ENCODE assay signal across 19 mouse cellular contexts in genomic region chr13:57930720-57931119, GRCm38 (mm10). TPM values are rescaled to one million over a fixed set of nuclear protein-coding genes. Genes with fewer than 3 reads are reported as not detected.
DNase-seq lines count a peak whose midpoint lies in the region; ATAC-seq and TF ChIP-seq lines count a peak whose summit lies in the region.
"Had no signal": no experiment of that assay in that cellular context is flagged by ENCODE, and none has a peak within 500 bp of the region (broad histone marks: within the 10 kb centered on the region; RNA-seq: fewer than 3 reads in every experiment).

No protein-coding gene starts in this region.

- no peak for TF ChIP-seq CTCF in midbrain, postnatal 0 days (IDR thresholded peaks at IDR 0.05)

- H3K9ac ChIP-seq in midbrain, postnatal 0 days (replicated peaks; ENCODE audit: low read length, poor library complexity, severe bottlenecking): no peak overlapping the region
- no peak overlapping the region for H3K9ac ChIP-seq in embryonic facial prominence, embryonic 11.5 days (replicated peaks; ENCODE audit: low read length)
- no peak overlapping the region for H3K9ac ChIP-seq in limb, embryonic 12.5 days (replicated peaks)
- H3K9ac ChIP-seq: limb, embryonic 13.5 days; liver, embryonic 13.5 days; lung, embryonic 14.5 days had no signal

- no peaks in the 10 kb centered on the region for H3K36me3 ChIP-seq in midbrain, embryonic 10.5 days
- no peaks in the 10 kb centered on the region for H3K36me3 ChIP-seq in midbrain, postnatal 0 days (ENCODE audit: insufficient read depth, low read length)
- no peaks in the 10 kb centered on the region for H3K36me3 ChIP-seq in embryonic facial prominence, embryonic 11.5 days (replicated peaks; ENCODE audit: control insufficient read depth, insufficient read depth, low read depth, low read length)
- H3K36me3 ChIP-seq in limb, embryonic 12.5 days: no peaks in the 10 kb centered on the region
- H3K36me3 ChIP-seq: limb, embryonic 13.5 days; liver, embryonic 13.5 days had no signal

- H3K27me3 ChIP-seq in midbrain, embryonic 10.5 days (ENCODE audit: low read depth, poor library complexity, severe bottlenecking): no peaks in the 10 kb centered on the region
- no peaks in the 10 kb centered on the region for H3K27me3 ChIP-seq in midbrain, postnatal 0 days (ENCODE audit: insufficient read depth, low read length)
- H3K27me3 ChIP-seq in embryonic facial prominence, embryonic 11.5 days (ENCODE audit: control insufficient read depth, insufficient read depth, low read length): no peaks in the 10 kb centered on the region
- no peaks in the 10 kb centered on the region for H3K27me3 ChIP-seq in limb, embryonic 12.5 days
- H3K27me3 ChIP-seq: limb, embryonic 13.5 days; liver, embryonic 13.5 days had no signal

- whole genome bisulfite sequencing in midbrain, embryonic 10.5 days: 37% methylated on average over 5 of the region's 5 CpGs
- 29% methylated on average over 5 of the region's 5 CpGs for WGBS in midbrain, postnatal 0 days
- 38% methylated on average over 5 of the region's 5 CpGs for WGBS in embryonic facial prominence, embryonic 11.5 days
- WGBS in limb, embryonic 12.5 days: 53% methylated on average over 5 of the region's 5 CpGs

- peaks cover 23% of the 10 kb centered on the region for H3K4me1 ChIP-seq in midbrain, embryonic 10.5 days
- no peaks in the 10 kb centered on the region for H3K4me1 ChIP-seq in midbrain, postnatal 0 days (ENCODE audit: insufficient read depth, low read length)
- H3K4me1 ChIP-seq in embryonic facial prominence, embryonic 11.5 days (ENCODE audit: control insufficient read depth, insufficient read depth, low read length): peaks cover 3% of the 10 kb centered on the region; the same call in 1 of the 2 replicates
- peaks cover 12% of the 10 kb centered on the region; the same call in 1 of the 2 replicates for H3K4me1 ChIP-seq in limb, embryonic 12.5 days (replicated peaks)
- H3K4me1 ChIP-seq: limb, embryonic 13.5 days; liver, embryonic 13.5 days had no signal

- peak overlapping the region; percentile 9 for H3K27ac ChIP-seq in midbrain, embryonic 10.5 days (replicated peaks)
- H3K27ac ChIP-seq in midbrain, postnatal 0 days (ENCODE audit: low read depth, low read length): no peak overlapping the region
- peak overlapping the region; percentile 44; the same call in 1 of the 2 replicates for H3K27ac ChIP-seq in embryonic facial prominence, embryonic 11.5 days (replicated peaks; ENCODE audit: low read depth, low read length)
- H3K27ac ChIP-seq in limb, embryonic 12.5 days: peak overlapping the region; percentile 78
- H3K27ac ChIP-seq: heart, adult 2 months; limb, embryonic 13.5 days; liver, embryonic 13.5 days had no signal

- H3K4me3 ChIP-seq in midbrain, embryonic 10.5 days: no peak overlapping the region
- no peak overlapping the region for H3K4me3 ChIP-seq in midbrain, postnatal 0 days (ENCODE audit: low read depth, low read length)
- H3K4me3 ChIP-seq in embryonic facial prominence, embryonic 11.5 days (ENCODE audit: low read depth, low read length): no peak overlapping the region
- H3K4me3 ChIP-seq in limb, embryonic 12.5 days (replicated peaks): no peak overlapping the region
- H3K4me3 ChIP-seq: heart, adult 2 months; limb, embryonic 13.5 days; liver, embryonic 13.5 days had no signal

- no peak for ATAC-seq in midbrain, postnatal 0 days (ENCODE audit: low FRiP score)
- no peak for ATAC-seq in embryonic facial prominence, embryonic 11.5 days (replicated peaks; ENCODE audit: insufficient number of reproducible peaks, low FRiP score, low TSS enrichment, low read depth)
- ATAC-seq in limb, embryonic 12.5 days (ENCODE audit: insufficient number of reproducible peaks, insufficient read depth, low FRiP score, low TSS enrichment, low read depth): no peak

- peak; percentile 35 for DNase-seq in midbrain, embryonic 10.5 days (ENCODE audit: low spot score)
- no peak for DNase-seq in midbrain, postnatal 0 days (ENCODE audit: low spot score)
- peak; percentile 59 for DNase-seq in embryo, embryonic 11 days
- DNase-seq in embryonic facial prominence, embryonic 11.5 days (ENCODE audit: low spot score): no peak
- no peak for DNase-seq in heart, adult 11 months
- DNase-seq in kidney, adult 8-10 months: no peak
- DNase-seq: adrenal gland, adult 2 months; gastrocnemius, postnatal 10 days; heart, adult 2 months; heart, postnatal 36 days; kidney, postnatal 36 days; liver, embryonic 13.5 days; lung, embryonic 14.5 days; lung, postnatal 36 days; right cerebral cortex, adult 18-20 months; thymus, postnatal 4 days had no signal

- no peak overlapping the region for H3K4me2 ChIP-seq in midbrain, postnatal 0 days (ENCODE audit: low read depth, low read length, poor library complexity, severe bottlenecking)
- H3K4me2 ChIP-seq in embryonic facial prominence, embryonic 11.5 days (ENCODE audit: low read depth, low read length): no peak overlapping the region
- H3K4me2 ChIP-seq in limb, embryonic 12.5 days: no peak overlapping the region
- H3K4me2 ChIP-seq: limb, embryonic 13.5 days; liver, embryonic 13.5 days; lung, embryonic 14.5 days had no signal

- no peaks in the 10 kb centered on the region for H3K9me3 ChIP-seq in midbrain, embryonic 10.5 days (replicated peaks)
- no peaks in the 10 kb centered on the region for H3K9me3 ChIP-seq in midbrain, postnatal 0 days (ENCODE audit: low read length)
- H3K9me3 ChIP-seq in embryonic facial prominence, embryonic 11.5 days (replicated peaks; ENCODE audit: control insufficient read depth, low read length): no peaks in the 10 kb centered on the region
- no peaks in the 10 kb centered on the region for H3K9me3 ChIP-seq in limb, embryonic 12.5 days
- H3K9me3 ChIP-seq: limb, embryonic 13.5 days had no signal

RNA-seq across cellular contexts. Expression of gene Spock1, which starts 22.6 kb away (rescaled TPM):
- 5.0 and 12.2 TPM in 2 replicates for polyA plus RNA-seq in midbrain, embryonic 10.5 days (2016; fragmentation: Nextera tagmentation; extraction: Ambion mirVana)
- 94.8 and 98.7 TPM in 2 replicates for total RNA-seq in midbrain, postnatal 0 days (2014; rRNA removed)
- polyA plus RNA-seq in midbrain, postnatal 0 days (2015; fragmentation: Nextera tagmentation; extraction: Ambion mirVana): 82.6 and 91.5 TPM in 2 replicates
- polyA plus RNA-seq in embryonic facial prominence, embryonic 11.5 days (2014; fragmentation: Nextera tagmentation; extraction: Ambion mirVana): 7.6 and 8.5 TPM in 2 replicates
- 1.5 and 2.2 TPM in 2 replicates for polyA plus RNA-seq in limb, embryonic 12.5 days (2016; fragmentation: Nextera tagmentation; extraction: Ambion mirVana)
- total RNA-seq: heart, adult 2 months; megakaryocyte-erythroid progenitor cell, adult 5-6 weeks had no signal
- polyA plus RNA-seq: lung, embryonic 14.5 days had no signal

Comparison
In these comparisons a context has a peak if more than half of its experiments do, and no peak if none do; other contexts are left out.
1. DNase-seq: peak in midbrain, embryonic 10.5 days (single experiment) and embryo, embryonic 11 days (single experiment); none in midbrain, postnatal 0 days (single experiment), embryonic facial prominence, embryonic 11.5 days (single experiment), heart, adult 11 months (single experiment) and kidney, adult 8-10 months (0 of 2).